Mouse (Mus musculus): ENCODE measurements around the gene Skap1. TPM values are rescaled to one million over a fixed set of nuclear protein-coding genes. Genes with fewer than 3 reads are reported as not detected.

Skap1 gene
- 0.87 and 1.7 TPM in 2 replicates for polyA plus RNA-seq (2014; fragmentation: Nextera tagmentation; extraction: Ambion mirVana)

GRCm38 (mm10) chr11:96463986-96464715, at the start of gene Skap1:
Skap1 (plus strand) TSS chr11:96464593.
- H3K9me3 ChIP-seq (ENCODE audit: control insufficient read depth, low read length), result no peaks in the 10 kb centered on the region
- peak within 1 kb of the TSS; percentile 37 for H3K4me3 ChIP-seq (ENCODE audit: low read depth, low read length)
- WGBS, result 9% methylated on average over 38 of the region's 42 CpGs
- ATAC-seq (replicated peaks; ENCODE audit: low FRiP score, low TSS enrichment, low read depth), result no peak
- peak within 1 kb of the TSS; percentile 59 for H3K4me2 ChIP-seq (ENCODE audit: low read length)
- H3K9ac ChIP-seq (ENCODE audit: low read length), result no peak within 1 kb of the TSS; the same call in 1 of the 2 replicates
- H3K36me3 ChIP-seq (ENCODE audit: control insufficient read depth, insufficient read depth, low read length), result no peaks in the 10 kb centered on the region
- H3K27ac ChIP-seq (ENCODE audit: low read depth), result no peak within 1 kb of the TSS
- H3K4me1 ChIP-seq (replicated peaks; ENCODE audit: control insufficient read depth, insufficient read depth, low read length), result peaks cover 13% of the 10 kb centered on the region; the same call in 1 of the 2 replicates
- H3K27me3 ChIP-seq (replicated peaks; ENCODE audit: control insufficient read depth, insufficient read depth, low read length), result peaks cover 34% of the 10 kb centered on the region
- no peak for DNase-seq (ENCODE audit: low spot score)

- H3K9ac ChIP-seq (ENCODE audit: low read length), result no peak overlapping the region
- H3K4me3 ChIP-seq (ENCODE audit: low read depth, low read length), result no peak overlapping the region
- peak; percentile 37 for ATAC-seq (replicated peaks; ENCODE audit: low FRiP score, low TSS enrichment, low read depth)
- H3K4me1 ChIP-seq (replicated peaks; ENCODE audit: control insufficient read depth, insufficient read depth, low read length), result peaks cover 14% of the 10 kb centered on the region; the same call in 1 of the 2 replicates
- H3K9me3 ChIP-seq (ENCODE audit: control insufficient read depth, low read length), result no peaks in the 10 kb centered on the region
- H3K36me3 ChIP-seq (ENCODE audit: control insufficient read depth, insufficient read depth, low read length), result no peaks in the 10 kb centered on the region
- WGBS, result 13% methylated on average over 5 of the region's 5 CpGs
- peak overlapping the region; percentile 1; the same call in 1 of the 2 replicates for H3K4me2 ChIP-seq (ENCODE audit: low read length)
- no peaks in the 10 kb centered on the region for H3K27me3 ChIP-seq (replicated peaks; ENCODE audit: control insufficient read depth, insufficient read depth, low read length)
- no peak for DNase-seq (ENCODE audit: low spot score)
- H3K27ac ChIP-seq (ENCODE audit: low read depth), result peak overlapping the region; percentile 44; the same call in 1 of the 2 replicates
These were observed 43.3 kb upstream of the Skap1 start for GRCm38 (mm10) chr11:96421074-96421473.

- Histone ChIP-seq H3K4me2 (ENCODE audit: low read length) (peak overlapping the region; percentile 1; the same call in 1 of the 2 replicates), H3K27ac (ENCODE audit: low read depth) (peak overlapping the region; percentile 44; the same call in 1 of the 2 replicates), H3K27me3 (replicated peaks; ENCODE audit: control insufficient read depth, insufficient read depth, low read length) (no peaks in the 10 kb centered on the region), H3K9ac (ENCODE audit: low read length) (no peak overlapping the region), H3K9me3 (ENCODE audit: control insufficient read depth, low read length) (no peaks in the 10 kb centered on the region), H3K36me3 (ENCODE audit: control insufficient read depth, insufficient read depth, low read length) (no peaks in the 10 kb centered on the region), H3K4me3 (ENCODE audit: low read depth, low read length) (no peak overlapping the region), H3K4me1 (replicated peaks; ENCODE audit: control insufficient read depth, insufficient read depth, low read length) (peaks cover 16% of the 10 kb centered on the region; the same call in 1 of the 2 replicates)
- ATAC-seq (replicated peaks; ENCODE audit: low FRiP score, low TSS enrichment, low read depth) (peak; percentile 87), DNase-seq (ENCODE audit: low spot score) (peak; percentile 68)
- 16% methylated on average over 11 of the region's 11 CpGs for WGBS
These were observed 42.7 kb upstream of the Skap1 start for GRCm38 (mm10) chr11:96421517-96422265.

GRCm38 (mm10) chr11:96425193-96425592, 39.2 kb upstream of the Skap1 start:
- DNase-seq (ENCODE audit: low spot score) (no peak), ATAC-seq (replicated peaks; ENCODE audit: low FRiP score, low TSS enrichment, low read depth) (no peak)
- Histone ChIP-seq H3K9ac (ENCODE audit: low read length) (no peak overlapping the region), H3K4me3 (ENCODE audit: low read depth, low read length) (no peak overlapping the region), H3K27ac (ENCODE audit: low read depth) (no peak overlapping the region), H3K27me3 (replicated peaks; ENCODE audit: control insufficient read depth, insufficient read depth, low read length) (no peaks in the 10 kb centered on the region; the same call in 1 of the 2 replicates), H3K4me1 (replicated peaks; ENCODE audit: control insufficient read depth, insufficient read depth, low read length) (peaks cover 16% of the 10 kb centered on the region; the same call in 1 of the 2 replicates), H3K36me3 (ENCODE audit: control insufficient read depth, insufficient read depth, low read length) (no peaks in the 10 kb centered on the region), H3K4me2 (ENCODE audit: low read length) (no peak overlapping the region), H3K9me3 (ENCODE audit: control insufficient read depth, low read length) (no peaks in the 10 kb centered on the region)
- WGBS, result 86% methylated on average over 6 of the region's 6 CpGs

- H3K9ac ChIP-seq (ENCODE audit: low read length), result no peak overlapping the region
- no peak overlapping the region for H3K4me2 ChIP-seq (ENCODE audit: low read length)
- no peak overlapping the region for H3K27ac ChIP-seq (ENCODE audit: low read depth)
- 34% methylated on average over 6 of the region's 6 CpGs for WGBS
- H3K9me3 ChIP-seq (ENCODE audit: control insufficient read depth, low read length), result no peaks in the 10 kb centered on the region
- ATAC-seq (replicated peaks; ENCODE audit: low FRiP score, low TSS enrichment, low read depth), result no peak
- no peaks in the 10 kb centered on the region for H3K36me3 ChIP-seq (ENCODE audit: control insufficient read depth, insufficient read depth, low read length)
- DNase-seq (ENCODE audit: low spot score), result no peak
- H3K4me1 ChIP-seq (replicated peaks; ENCODE audit: control insufficient read depth, insufficient read depth, low read length), result peaks cover 12% of the 10 kb centered on the region; the same call in 1 of the 2 replicates
- no peak overlapping the region for H3K4me3 ChIP-seq (ENCODE audit: low read depth, low read length)
- no peaks in the 10 kb centered on the region; the same call in 1 of the 2 replicates for H3K27me3 ChIP-seq (replicated peaks; ENCODE audit: control insufficient read depth, insufficient read depth, low read length)
These were observed 38.2 kb upstream of the Skap1 start for GRCm38 (mm10) chr11:96426191-96426590.

GRCm38 (mm10) chr11:96426805-96427204, 37.6 kb upstream of the Skap1 start:
- peaks cover 6% of the 10 kb centered on the region; the same call in 1 of the 2 replicates for H3K4me1 ChIP-seq (replicated peaks; ENCODE audit: control insufficient read depth, insufficient read depth, low read length)
- no peak for ATAC-seq (replicated peaks; ENCODE audit: low FRiP score, low TSS enrichment, low read depth)

GRCm38 (mm10) chr11:96429062-96429461, 35.3 kb upstream of the Skap1 start:
- ATAC-seq (replicated peaks; ENCODE audit: low FRiP score, low TSS enrichment, low read depth) (no peak), DNase-seq (ENCODE audit: low spot score) (no peak)
- Histone ChIP-seq H3K9me3 (ENCODE audit: control insufficient read depth, low read length) (no peaks in the 10 kb centered on the region), H3K27me3 (replicated peaks; ENCODE audit: control insufficient read depth, insufficient read depth, low read length) (no peaks in the 10 kb centered on the region; the same call in 1 of the 2 replicates), H3K4me3 (ENCODE audit: low read depth, low read length) (no peak overlapping the region), H3K4me2 (ENCODE audit: low read length) (no peak overlapping the region), H3K4me1 (replicated peaks; ENCODE audit: control insufficient read depth, insufficient read depth, low read length) (peaks cover 3% of the 10 kb centered on the region; the same call in 1 of the 2 replicates), H3K27ac (ENCODE audit: low read depth) (no peak overlapping the region), H3K9ac (ENCODE audit: low read length) (no peak overlapping the region), H3K36me3 (ENCODE audit: control insufficient read depth, insufficient read depth, low read length) (no peaks in the 10 kb centered on the region)
- WGBS, result 84% methylated on average over 2 of the region's 2 CpGs

More at GRCm38 (mm10) chr11:96426805-96427204, 37.6 kb upstream of the Skap1 start:
- H3K27ac ChIP-seq (ENCODE audit: low read depth), result no peak overlapping the region
- no peak overlapping the region for H3K4me2 ChIP-seq (ENCODE audit: low read length)
- H3K9me3 ChIP-seq (ENCODE audit: control insufficient read depth, low read length), result no peaks in the 10 kb centered on the region
- H3K36me3 ChIP-seq (ENCODE audit: control insufficient read depth, insufficient read depth, low read length), result no peaks in the 10 kb centered on the region
- no peaks in the 10 kb centered on the region; the same call in 1 of the 2 replicates for H3K27me3 ChIP-seq (replicated peaks; ENCODE audit: control insufficient read depth, insufficient read depth, low read length)
- H3K9ac ChIP-seq (ENCODE audit: low read length), result no peak overlapping the region
- DNase-seq (ENCODE audit: low spot score), result no peak
- 48% methylated on average over 2 of the region's 2 CpGs for WGBS
- no peak overlapping the region for H3K4me3 ChIP-seq (ENCODE audit: low read depth, low read length)

GRCm38 (mm10) chr11:96429891-96430290, 34.5 kb upstream of the Skap1 start:
- Histone ChIP-seq H3K27ac (ENCODE audit: low read depth) (no peak overlapping the region), H3K9me3 (ENCODE audit: control insufficient read depth, low read length) (no peaks in the 10 kb centered on the region), H3K36me3 (ENCODE audit: control insufficient read depth, insufficient read depth, low read length) (no peaks in the 10 kb centered on the region), H3K9ac (ENCODE audit: low read length) (no peak overlapping the region), H3K4me2 (ENCODE audit: low read length) (no peak overlapping the region), H3K27me3 (replicated peaks; ENCODE audit: control insufficient read depth, insufficient read depth, low read length) (no peaks in the 10 kb centered on the region; the same call in 1 of the 2 replicates), H3K4me3 (ENCODE audit: low read depth, low read length) (no peak overlapping the region), H3K4me1 (replicated peaks; ENCODE audit: control insufficient read depth, insufficient read depth, low read length) (peaks cover 3% of the 10 kb centered on the region; the same call in 1 of the 2 replicates)
- WGBS, result 79% methylated on average over 5 of the region's 5 CpGs
- ATAC-seq (replicated peaks; ENCODE audit: low FRiP score, low TSS enrichment, low read depth) (no peak), DNase-seq (ENCODE audit: low spot score) (no peak)
